Comparison of ENCODE assay signal across 9 mouse cellular contexts in genomic region chr6:32586821-32587135, GRCm38 (mm10). TPM values are rescaled to one million over a fixed set of nuclear protein-coding genes. Genes with fewer than 3 reads are reported as not detected.
DNase-seq lines count a peak whose midpoint lies in the region; ATAC-seq lines count a peak whose summit lies in the region.
"Had no signal": no experiment of that assay in that cellular context is flagged by ENCODE, and none has a peak within 500 bp of the region (broad histone marks: within the 10 kb centered on the region; RNA-seq: fewer than 3 reads in every experiment).

No protein-coding gene starts in this region.

- H3K27me3 ChIP-seq in kidney, embryonic 14.5 days (ENCODE audit: control insufficient read depth, insufficient read depth, low read length) = peaks cover 71% of the 10 kb centered on the region
- peaks cover 83% of the 10 kb centered on the region for H3K27me3 ChIP-seq in intestine, embryonic 14.5 days (replicated peaks; ENCODE audit: control insufficient read depth, insufficient read depth, low read length)

- WGBS in kidney, embryonic 14.5 days = 3% methylated on average over 13 of the region's 13 CpGs
- WGBS in intestine, embryonic 14.5 days = 2% methylated on average over 13 of the region's 13 CpGs

- DNase-seq in kidney, postnatal 25 days = no peak
- no peak for DNase-seq in intestine, embryonic 14.5 days (ENCODE audit: low spot score)
- peak; percentile 56 for DNase-seq in neural tube, embryonic 10.5 days (ENCODE audit: extremely low spot score, low spot score)
- no peak for DNase-seq in cerebellum, adult 9-10 months
- no peak for DNase-seq in embryo, embryonic 11 days
- DNase-seq in urinary bladder, postnatal 25 days (ENCODE audit: low spot score) = no peak

- H3K4me1 ChIP-seq in kidney, embryonic 14.5 days (ENCODE audit: control insufficient read depth, insufficient read depth, low read length) = peaks cover 9% of the 10 kb centered on the region
- peaks cover 3% of the 10 kb centered on the region; the same call in 1 of the 2 replicates for H3K4me1 ChIP-seq in brown adipose tissue, adult 24 weeks (ENCODE audit: control insufficient read depth, insufficient read depth, insufficient read length, low read length)
- 0 out of 2 replicates have a peak, but pooled peaks cover 6% of the 10 kb centered on the region for H3K4me1 ChIP-seq in intestine, embryonic 14.5 days (replicated peaks; ENCODE audit: control insufficient read depth, insufficient read depth, low read length)

- no peak overlapping the region for H3K27ac ChIP-seq in kidney, embryonic 14.5 days (ENCODE audit: low read depth, low read length)
- no peak overlapping the region for H3K27ac ChIP-seq in brown adipose tissue, adult 24 weeks (replicated peaks; ENCODE audit: low read depth, low read length)
- H3K27ac ChIP-seq in intestine, embryonic 14.5 days (ENCODE audit: low read depth) = no peak overlapping the region

- H3K9ac ChIP-seq in kidney, embryonic 14.5 days (ENCODE audit: low read depth, low read length) = peak overlapping the region; percentile 70; the same call in 1 of the 2 replicates
- H3K9ac ChIP-seq in intestine, embryonic 14.5 days (ENCODE audit: low read length) = peak overlapping the region; percentile 47; the same call in 1 of the 2 replicates

- no peaks in the 10 kb centered on the region for H3K9me3 ChIP-seq in kidney, embryonic 14.5 days (ENCODE audit: control insufficient read depth, low read length)
- H3K9me3 ChIP-seq in intestine, embryonic 14.5 days (ENCODE audit: control insufficient read depth, low read length) = no peaks in the 10 kb centered on the region
- H3K9me3 ChIP-seq: G1E had no signal

- H3K4me2 ChIP-seq in kidney, embryonic 14.5 days (replicated peaks; ENCODE audit: low read depth, low read length) = peak overlapping the region; percentile 100
- peak overlapping the region; percentile 100 for H3K4me2 ChIP-seq in intestine, embryonic 14.5 days (ENCODE audit: low read length)

- peak overlapping the region; percentile 72 for H3K4me3 ChIP-seq in kidney, embryonic 14.5 days (ENCODE audit: low read length)
- peak overlapping the region; percentile 81 for H3K4me3 ChIP-seq in brown adipose tissue, adult 24 weeks (ENCODE audit: insufficient read depth, low read depth, low read length)
- H3K4me3 ChIP-seq in intestine, embryonic 14.5 days (ENCODE audit: low read depth, low read length) = peak overlapping the region; percentile 61

- H3K36me3 ChIP-seq in kidney, embryonic 14.5 days (ENCODE audit: control insufficient read depth, insufficient read depth, low read length) = no peaks in the 10 kb centered on the region
- H3K36me3 ChIP-seq in intestine, embryonic 14.5 days (ENCODE audit: control insufficient read depth, insufficient read depth, low read length) = no peaks in the 10 kb centered on the region
- H3K36me3 ChIP-seq: G1E had no signal

- no peak for ATAC-seq in kidney, embryonic 14.5 days (ENCODE audit: low FRiP score, low TSS enrichment)
- no peak for ATAC-seq in intestine, embryonic 14.5 days (replicated peaks; ENCODE audit: low FRiP score, low TSS enrichment, low read depth)

RNA-seq across cellular contexts. Expression of gene Plxna4, which starts 1.2 kb away (rescaled TPM):
- polyA plus RNA-seq in kidney, embryonic 14.5 days (2014; fragmentation: Nextera tagmentation; extraction: Ambion mirVana) = 0.91 and 1.2 TPM in 2 replicates
- polyA plus RNA-seq in brown adipose tissue, adult 24 weeks (2012; ENCODE audit: insufficient read depth, insufficient read length, missing spikeins) = 0.36 and 0.42 TPM in 2 replicates
- 3.9 and 4.7 TPM in 2 replicates for polyA plus RNA-seq in intestine, embryonic 14.5 days (2014; fragmentation: Nextera tagmentation; extraction: Ambion mirVana)
- polyA plus RNA-seq: G1E had no signal
